Mouse (Mus musculus): ENCODE measurements at regions not wholly inside any gene's neighbourhood (a gene's known extent, or its start where the extent isn't known, plus 50 kb on each side); places are given as distances from the start of the nearest gene placed in this dataset.

DNA sequence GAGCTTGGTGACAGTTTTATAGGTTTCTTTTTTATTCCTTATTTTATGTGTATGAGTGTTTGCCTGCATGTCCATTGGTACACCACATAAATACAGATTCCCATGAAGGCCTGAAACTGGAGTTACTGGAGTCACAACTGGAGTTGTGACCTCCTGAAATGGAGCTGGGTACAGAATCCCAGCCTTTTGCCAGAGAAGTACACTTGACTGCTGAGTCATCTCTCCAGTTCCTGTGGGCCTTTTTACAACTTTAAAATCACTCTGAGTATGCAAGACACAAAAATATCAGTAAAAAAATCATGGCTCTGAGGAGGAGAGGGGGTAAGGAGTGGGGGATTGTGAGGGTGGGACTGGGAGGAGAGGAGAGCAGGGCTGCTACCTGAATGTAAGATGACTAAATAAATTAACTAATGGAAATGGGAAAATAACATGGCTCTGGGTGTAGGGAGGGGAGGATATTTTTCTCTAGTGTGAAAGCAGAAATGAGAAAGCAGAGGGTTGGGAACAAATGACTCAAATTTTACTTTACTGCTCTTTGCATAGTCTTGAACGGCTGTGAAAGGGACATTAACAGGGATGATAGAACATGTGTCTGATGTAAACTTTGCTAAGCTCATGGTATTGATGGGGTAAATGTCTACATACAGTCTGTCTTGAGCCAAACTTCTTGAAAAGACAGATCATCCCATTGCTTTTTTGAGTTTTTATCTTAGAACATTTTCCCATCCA, 53.2 kb upstream of the C1qtnf7 start (continued):
- TF ChIP-seq GABPA (IDR thresholded peaks at IDR 0.05; ENCODE audit: insufficient replicate concordance, low read depth, low read length) (no peak), POLR2A (IDR thresholded peaks at IDR 0.05; ENCODE audit: low read depth, low read length) (no peak), IRF4 (IDR thresholded peaks at IDR 0.05; ENCODE audit: low read depth, low read length) (peak; percentile 91), PAX5 (IDR thresholded peaks at IDR 0.05; ENCODE audit: low read length) (no peak), KAT2A (IDR thresholded peaks at IDR 0.05; ENCODE audit: insufficient replicate concordance, low read length) (no peak), NRF1 (IDR thresholded peaks at IDR 0.05; ENCODE audit: low read depth, low read length) (no peak), NELFE (IDR thresholded peaks at IDR 0.05; ENCODE audit: low read depth, low read length) (no peak), UBTF (IDR thresholded peaks at IDR 0.05; ENCODE audit: low read depth, low read length) (no peak), JUN (IDR thresholded peaks at IDR 0.05; ENCODE audit: insufficient read depth, low read depth, low read length) (peak; percentile 87), ZNF384 (IDR thresholded peaks at IDR 0.05; ENCODE audit: low read depth, low read length) (no peak), ZMIZ1 (IDR thresholded peaks at IDR 0.05; ENCODE audit: low read depth, low read length) (no peak), MAZ (IDR thresholded peaks at IDR 0.05; ENCODE audit: low read depth, low read length) (no peak; the same call in 1 of the 2 replicates)
